ENCODE assay signal across 19 mouse cellular contexts in genomic region chr1:120293803-120294202, GRCm38 (mm10). TPM values are rescaled to one million over a fixed set of nuclear protein-coding genes. Genes with fewer than 3 reads are reported as not detected.
A peak's percentile ranks its signal among the peaks of the same experiment; 100 is the strongest.
DNase-seq lines count a peak whose midpoint lies in the region; ATAC-seq lines count a peak whose summit lies in the region.
"Had no signal": no experiment of that assay in that cellular context is flagged by ENCODE, and none has a peak within 500 bp of the region (broad histone marks: within the 10 kb centered on the region; RNA-seq: fewer than 3 reads in every experiment).

No protein-coding gene starts in this region.

- no peaks in the 10 kb centered on the region for H3K4me1 ChIP-seq in embryonic facial prominence, embryonic 14.5 days (ENCODE audit: control insufficient read depth, insufficient read depth, low read length)
- H3K4me1 ChIP-seq in embryonic facial prominence, embryonic 10.5 days = no peaks in the 10 kb centered on the region
- H3K4me1 ChIP-seq: forebrain, embryonic 15.5 days; heart, embryonic 15.5 days; hindbrain, embryonic 13.5 days; limb, embryonic 10.5 days; liver, embryonic 12.5 days had no signal

- no peak overlapping the region for H3K4me3 ChIP-seq in embryonic facial prominence, embryonic 14.5 days (ENCODE audit: low read depth, low read length)
- H3K4me3 ChIP-seq in embryonic facial prominence, embryonic 10.5 days = no peak overlapping the region
- H3K4me3 ChIP-seq: forebrain, embryonic 15.5 days; heart, embryonic 15.5 days; hindbrain, embryonic 13.5 days; limb, embryonic 10.5 days; liver, embryonic 12.5 days had no signal

- no peak overlapping the region for H3K9ac ChIP-seq in embryonic facial prominence, embryonic 14.5 days (ENCODE audit: low read depth, low read length)
- H3K9ac ChIP-seq: forebrain, embryonic 15.5 days; heart, embryonic 15.5 days; hindbrain, embryonic 13.5 days; liver, embryonic 12.5 days had no signal

- H3K4me2 ChIP-seq in embryonic facial prominence, embryonic 14.5 days (ENCODE audit: low read depth, low read length) = no peak overlapping the region
- H3K4me2 ChIP-seq: forebrain, embryonic 15.5 days; heart, embryonic 15.5 days; hindbrain, embryonic 13.5 days; liver, embryonic 12.5 days had no signal

- no peaks in the 10 kb centered on the region for H3K27me3 ChIP-seq in embryonic facial prominence, embryonic 14.5 days (replicated peaks; ENCODE audit: control insufficient read depth, insufficient read depth, low read length)
- no peaks in the 10 kb centered on the region for H3K27me3 ChIP-seq in embryonic facial prominence, embryonic 10.5 days (replicated peaks; ENCODE audit: low read depth, poor library complexity, severe bottlenecking)
- H3K27me3 ChIP-seq: forebrain, embryonic 15.5 days; heart, embryonic 15.5 days; hindbrain, embryonic 13.5 days had no signal

- no peak for ATAC-seq in embryonic facial prominence, embryonic 14.5 days (ENCODE audit: low read depth)
- peak; percentile 86 for ATAC-seq in megakaryocyte, adult 5-6 weeks (ENCODE audit: poor library complexity, severe bottlenecking)
- ATAC-seq: forebrain, embryonic 15.5 days; intestine, postnatal 0 days; liver, embryonic 12.5 days had no signal

- no peaks in the 10 kb centered on the region for H3K36me3 ChIP-seq in embryonic facial prominence, embryonic 14.5 days (ENCODE audit: control insufficient read depth, insufficient read depth, low read length)
- H3K36me3 ChIP-seq in embryonic facial prominence, embryonic 10.5 days (replicated peaks) = no peaks in the 10 kb centered on the region
- H3K36me3 ChIP-seq: forebrain, embryonic 15.5 days; heart, embryonic 15.5 days; hindbrain, embryonic 13.5 days; limb, embryonic 10.5 days; liver, embryonic 12.5 days had no signal

- 17% methylated on average over 1 of the region's 1 CpGs for WGBS in embryonic facial prominence, embryonic 14.5 days
- WGBS in embryonic facial prominence, embryonic 10.5 days = 51% methylated on average over 1 of the region's 1 CpGs

- peak; percentile 42 for DNase-seq in embryonic facial prominence, embryonic 14.5 days (ENCODE audit: low spot score)
- DNase-seq in embryonic facial prominence, embryonic 10.5 days (ENCODE audit: low spot score) = no peak
- DNase-seq in 416B (ENCODE audit: low read depth) = peak; percentile 93
- peak; percentile 56 for DNase-seq in T-cell, adult 2 months (ENCODE audit: low spot score)
- DNase-seq in layer of hippocampus, postnatal 25 days (ENCODE audit: extremely low spot score in 1 of 2, low spot score in 1 of 2) = no peak
- no peak for DNase-seq in cerebellum, postnatal 14 days
- DNase-seq in layer of hippocampus, adult 11-12 months (ENCODE audit: low spot score) = no peak
- DNase-seq: adrenal gland, adult 2 months; cerebellum, adult 18-20 months; kidney, postnatal 4 days had no signal

- no peaks in the 10 kb centered on the region for H3K9me3 ChIP-seq in embryonic facial prominence, embryonic 14.5 days (ENCODE audit: control insufficient read depth, low read length)
- peaks cover 4% of the 10 kb centered on the region; the same call in 1 of the 2 replicates for H3K9me3 ChIP-seq in embryonic facial prominence, embryonic 10.5 days
- H3K9me3 ChIP-seq: forebrain, embryonic 15.5 days; heart, embryonic 15.5 days; limb, embryonic 10.5 days had no signal

- no peak overlapping the region for H3K27ac ChIP-seq in embryonic facial prominence, embryonic 14.5 days (replicated peaks; ENCODE audit: low read depth, low read length)
- H3K27ac ChIP-seq in embryonic facial prominence, embryonic 10.5 days (replicated peaks) = no peak overlapping the region
- H3K27ac ChIP-seq: forebrain, embryonic 15.5 days; heart, embryonic 15.5 days; hindbrain, embryonic 13.5 days; limb, embryonic 10.5 days; liver, embryonic 12.5 days had no signal

RNA-seq across cellular contexts. Expression of gene Steap3, which starts 21.3 kb away (rescaled TPM):
- polyA plus RNA-seq in embryonic facial prominence, embryonic 14.5 days (2014; fragmentation: Nextera tagmentation; extraction: Ambion mirVana) = 12.9 and 13.2 TPM in 2 replicates
- 2.6 and 3.6 TPM in 2 replicates for polyA plus RNA-seq in embryonic facial prominence, embryonic 10.5 days (2016; fragmentation: Nextera tagmentation; extraction: Ambion mirVana)
- 16.8 and 17.5 TPM in 2 replicates for total RNA-seq in megakaryocyte, adult 5-6 weeks (2015)
- total RNA-seq in megakaryocyte, adult 5-6 weeks (2017) = 4.8 and 6.9 TPM in 2 replicates
- total RNA-seq in layer of hippocampus, postnatal 25 days (2021) = 1 to 10 TPM; 6.9 to 7.0 TPM

RNA-seq across cellular contexts. Expression of gene C1ql2, which starts 46.6 kb away (rescaled TPM):
- polyA plus RNA-seq in embryonic facial prominence, embryonic 14.5 days (2014; fragmentation: Nextera tagmentation; extraction: Ambion mirVana) = 0.08 TPM in 1 of 2 replicates, not detected in the other
- 0.14 and 0.24 TPM in 2 replicates for polyA plus RNA-seq in embryonic facial prominence, embryonic 10.5 days (2016; fragmentation: Nextera tagmentation; extraction: Ambion mirVana)
- total RNA-seq in megakaryocyte, adult 5-6 weeks (2015) = not detected in 2 replicates
- not detected in 2 replicates for total RNA-seq in megakaryocyte, adult 5-6 weeks (2017)
- total RNA-seq in layer of hippocampus, postnatal 25 days (2021) = 10 to 100 TPM; 85.2 to 89.5 TPM
- total RNA-seq: adrenal gland, adult 2 months; gastrocnemius, adult 18-20 months; heart, adult 18-20 months had no signal
- polyA plus RNA-seq: heart, embryonic 15.5 days; intestine, postnatal 0 days; limb, embryonic 10.5 days; liver, embryonic 12.5 days had no signal

Comparison
In these comparisons a context has a peak if more than half of its experiments do, and no peak if none do; other contexts are left out.
1. DNase-seq: peak in embryonic facial prominence, embryonic 14.5 days (single experiment), 416B (single experiment) and T-cell, adult 2 months (single experiment); none in embryonic facial prominence, embryonic 10.5 days (single experiment), layer of hippocampus, postnatal 25 days (0 of 2), cerebellum, postnatal 14 days (0 of 2) and layer of hippocampus, adult 11-12 months (single experiment).
2. RNA of gene C1ql2, which starts 46.6 kb away (total RNA-seq): 85.2 to 89.5 TPM in layer of hippocampus, postnatal 25 days; not detected in megakaryocyte, adult 5-6 weeks; every median in the first group is over 10 times any median in the second.